Mouse (Mus musculus): ENCODE measurements at regions not wholly inside any gene's neighbourhood (a gene's known extent, or its start where the extent isn't known, plus 50 kb on each side); places are given as distances from the start of the nearest gene placed in this dataset.
"Not testable (repeated sequence)": the region's sequence is repeated elsewhere in the genome, so short reads cannot be mapped to it uniquely, and the experiment has no call there.

- peak; percentile 67 to 71 for ATAC-seq (replicated peaks in 1 of 2; ENCODE audit: insufficient read depth in 1 of 2, low FRiP score in 2 of 2, low TSS enrichment in 1 of 2, low read depth in 1 of 2, poor library complexity in 2 of 2, severe bottlenecking in 2 of 2)
Observed at GRCm38 (mm10) chr14:27562564-27562963, 54.3 kb upstream of the Ccdc66 start.

GRCm38 (mm10) chr14:27561974-27562373 lies 53.7 kb upstream of the Ccdc66 start:
- ATAC-seq (replicated peaks in 1 of 2; ENCODE audit: insufficient read depth in 1 of 2, low FRiP score in 2 of 2, low TSS enrichment in 1 of 2, low read depth in 1 of 2, poor library complexity in 2 of 2, severe bottlenecking in 2 of 2): not testable (repeated sequence)

- no peak for ATAC-seq (replicated peaks in 1 of 2; ENCODE audit: insufficient read depth in 1 of 2, low FRiP score in 2 of 2, low TSS enrichment in 1 of 2, low read depth in 1 of 2, poor library complexity in 2 of 2, severe bottlenecking in 2 of 2)
Observed at GRCm38 (mm10) chr14:27560434-27560833, 52.2 kb upstream of the Ccdc66 start.

- no peak for ATAC-seq (replicated peaks in 1 of 2; ENCODE audit: insufficient read depth in 1 of 2, low FRiP score in 2 of 2, low TSS enrichment in 1 of 2, low read depth in 1 of 2, poor library complexity in 2 of 2, severe bottlenecking in 2 of 2)
Observed at GRCm38 (mm10) chr14:27558794-27559491, 50.7 kb upstream of the Ccdc66 start.

Measured in hematopoietic stem cell, adult 5-6 weeks (primary cell).